Mouse (Mus musculus) heart, adult 18-20 months (tissue): ENCODE measurements around the gene Qrfp. TPM values are rescaled to one million over a fixed set of nuclear protein-coding genes. Genes with fewer than 3 reads are reported as not detected.

ENCODE experiments used
- DNase-seq, 2 experiments: peaks; one replicate each; pipeline ENCODE4 v3.0.0; 2021 to 2022; ENCODE audit warnings: mixed read lengths in 1 of 2
- total RNA-seq, 2 experiments: library from RNA; stranded (reverse); gene quantifications; 2 replicates each; pipeline ENCODE4 v1.2.3; 2021

The Qrfp gene
- total RNA-seq, 2 experiments from 2014 or later, result 0.10 TPM; not detected in 1

- DNase-seq, result peak in 1 of 2 experiments; percentile 48
Observed at GRCm38 (mm10) chr2:31815367-31815766, 5.0 kb upstream of the Qrfp start.

GRCm38 (mm10) chr2:31814699-31815098 lies 4.3 kb upstream of the Qrfp start:
- no peak for DNase-seq

- DNase-seq, result no peak
Observed at GRCm38 (mm10) chr2:31813641-31814040, 3.3 kb upstream of the Qrfp start.

DNA sequence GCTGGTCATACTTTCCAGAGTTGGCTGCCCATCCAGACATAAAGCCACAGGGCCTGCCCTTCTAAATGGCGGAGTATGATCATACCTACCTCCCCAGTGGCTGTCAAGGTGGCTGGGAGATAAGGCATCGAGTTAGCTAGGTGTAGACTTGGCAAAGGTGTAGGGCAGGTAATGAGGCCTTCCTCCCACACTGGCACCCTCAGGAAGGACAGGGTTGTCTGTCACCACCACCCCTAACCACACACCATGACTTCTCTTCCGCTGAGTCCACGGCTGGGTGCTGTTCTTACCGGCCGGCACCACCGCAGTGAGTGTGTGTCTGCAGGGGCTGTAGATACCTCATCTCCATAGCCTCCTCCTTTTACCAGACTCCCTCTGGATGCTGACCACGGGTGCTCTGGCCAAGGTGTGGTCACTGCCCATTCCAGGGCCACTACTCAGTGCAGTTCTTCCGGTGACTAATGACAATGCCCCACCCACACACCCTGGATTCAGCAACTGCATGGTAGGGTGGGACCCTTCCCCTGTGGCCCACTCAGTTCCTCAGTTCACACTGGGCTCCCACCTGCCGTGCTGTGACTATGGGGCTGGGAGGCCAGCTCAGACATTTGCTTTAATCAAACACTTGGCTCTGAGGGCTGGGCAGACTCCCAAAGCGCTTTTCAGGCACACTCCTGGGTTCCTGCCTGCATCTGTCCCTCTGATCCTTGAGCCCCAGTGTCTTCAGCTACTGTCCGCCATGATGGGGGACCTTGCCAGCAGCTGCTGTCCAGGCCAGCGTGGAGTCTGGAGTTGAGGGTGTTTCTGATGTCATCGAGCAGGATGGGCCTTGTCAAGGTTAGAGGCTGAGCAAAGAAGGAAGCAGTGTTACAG lies 942 bp upstream of the Qrfp start:
- DNase-seq, result no peak

DNA sequence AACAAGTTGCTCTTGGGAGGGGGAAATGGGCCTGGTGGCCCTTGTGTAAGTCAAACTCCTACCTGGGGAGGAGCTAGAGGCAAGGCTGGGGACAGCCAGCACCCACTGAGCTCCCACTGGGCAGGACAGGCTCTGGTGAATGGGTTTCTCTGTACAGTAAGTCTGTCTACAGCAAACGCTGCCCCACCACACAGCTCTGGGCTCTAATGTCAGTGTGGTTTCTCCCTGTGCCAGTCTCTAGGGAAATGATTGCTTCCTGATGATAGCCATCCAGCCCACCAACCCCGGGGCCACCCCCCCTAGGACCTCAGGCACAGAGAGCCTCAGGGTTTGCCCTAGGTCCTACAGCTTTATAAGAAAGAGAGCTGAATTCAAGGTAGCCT lies 1.0 kb downstream of the Qrfp start:
- DNase-seq, result no peak

- peak in 1 of 2 experiments; percentile 26 for DNase-seq
Observed at GRCm38 (mm10) chr2:31808410-31809357, 1.7 kb downstream of the Qrfp start.

DNA sequence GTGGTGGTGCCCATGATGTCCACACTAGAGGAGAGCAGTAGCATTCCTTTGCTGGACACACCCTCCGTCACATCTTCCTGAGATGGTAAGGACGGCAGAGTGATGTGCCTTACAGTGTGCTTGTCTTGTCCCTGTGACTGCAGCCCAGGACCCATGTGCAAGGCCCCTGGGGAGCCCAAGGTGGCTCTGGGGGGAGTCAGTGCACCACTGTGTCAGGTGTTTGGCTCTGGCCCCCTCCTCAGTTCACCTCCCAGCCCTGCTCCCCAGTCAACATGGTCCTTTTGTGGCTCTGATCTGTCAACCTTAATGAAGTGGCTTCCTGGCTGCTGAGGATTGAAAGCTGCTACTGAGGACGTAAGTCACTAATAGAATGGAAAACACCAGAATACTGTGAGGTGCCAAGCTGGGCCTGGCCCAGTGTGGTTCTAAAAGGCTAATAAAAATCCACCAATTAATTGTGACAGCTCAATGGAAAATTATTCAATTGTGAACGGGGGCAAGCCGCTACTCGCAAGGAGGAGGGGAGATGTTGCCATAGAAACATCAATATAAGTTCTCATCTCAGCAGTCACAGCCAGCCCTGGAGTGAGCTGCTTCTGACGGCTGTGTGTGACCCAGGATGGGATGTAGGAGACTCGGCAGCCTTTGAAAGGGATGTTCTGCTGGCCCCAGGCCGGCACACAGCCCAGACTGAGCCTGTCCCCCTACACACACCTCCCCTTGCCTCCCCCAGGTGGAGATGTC lies 3.6 kb downstream of the Qrfp start:
- DNase-seq, result no peak

DNA sequence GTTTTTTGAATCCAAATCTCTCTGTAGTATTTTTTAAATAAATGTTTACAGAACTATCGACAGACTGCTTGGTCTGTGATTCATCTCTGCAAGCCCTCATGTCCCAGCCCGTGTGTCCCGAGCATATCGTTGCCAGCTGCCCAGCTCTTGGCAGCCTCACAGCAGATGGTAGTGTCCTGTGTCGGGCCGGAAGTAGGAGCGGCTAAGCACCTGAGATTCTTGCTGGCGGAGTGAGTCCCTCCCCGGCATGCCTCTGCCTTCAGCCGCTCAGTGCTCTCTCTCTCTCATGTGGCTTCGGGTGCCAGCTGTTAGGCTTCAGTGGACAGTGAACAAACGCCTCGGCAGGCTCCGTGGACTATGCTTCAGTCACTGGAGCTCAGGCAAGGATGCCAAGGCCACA lies 6.9 kb downstream of the Qrfp start:
- no peak for DNase-seq

DNA sequence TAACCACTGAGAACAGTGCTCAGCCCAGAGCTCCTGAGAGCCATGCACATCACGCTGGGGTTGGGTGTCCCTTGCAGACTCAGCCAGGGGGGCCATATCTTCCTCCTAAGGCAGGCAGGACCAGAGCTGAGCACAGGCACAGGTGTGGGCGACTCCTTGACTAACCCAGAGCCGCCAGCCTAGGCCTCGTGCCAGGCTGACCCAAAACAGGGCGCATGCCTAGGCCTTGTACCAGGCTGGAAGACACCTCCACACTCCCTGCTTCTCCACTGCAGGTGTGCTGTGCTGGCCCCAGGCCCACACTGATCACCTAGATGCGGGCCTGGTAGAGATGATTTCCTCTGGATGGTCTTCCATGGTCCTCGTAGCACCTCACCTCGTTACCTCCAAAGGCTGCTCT lies 7.6 kb downstream of the Qrfp start:
- no peak for DNase-seq

DNA sequence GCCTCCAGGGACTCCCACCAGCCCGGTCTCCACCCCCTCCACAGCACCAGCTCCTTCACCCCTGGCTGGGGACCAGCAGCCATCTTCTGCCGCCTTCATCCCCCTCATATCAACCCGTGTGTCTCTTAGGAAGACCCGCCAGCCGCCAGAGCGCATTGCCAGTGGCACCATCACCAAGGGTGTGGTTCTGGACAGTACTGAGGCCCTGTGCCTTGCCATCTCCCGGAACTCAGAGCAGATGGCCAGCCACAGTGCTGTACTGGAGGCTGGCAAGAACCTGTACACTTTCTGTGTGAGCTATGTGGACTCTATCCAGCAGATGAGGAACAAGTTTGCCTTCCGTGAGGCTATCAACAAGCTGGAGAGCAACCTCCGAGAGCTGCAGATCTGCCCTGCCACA lies 9.0 kb downstream of the Qrfp start:
- DNase-seq, result no peak

GRCm38 (mm10) chr2:31796943-31797342 lies 13.4 kb downstream of the Qrfp start:
- DNase-seq, result no peak

DNA sequence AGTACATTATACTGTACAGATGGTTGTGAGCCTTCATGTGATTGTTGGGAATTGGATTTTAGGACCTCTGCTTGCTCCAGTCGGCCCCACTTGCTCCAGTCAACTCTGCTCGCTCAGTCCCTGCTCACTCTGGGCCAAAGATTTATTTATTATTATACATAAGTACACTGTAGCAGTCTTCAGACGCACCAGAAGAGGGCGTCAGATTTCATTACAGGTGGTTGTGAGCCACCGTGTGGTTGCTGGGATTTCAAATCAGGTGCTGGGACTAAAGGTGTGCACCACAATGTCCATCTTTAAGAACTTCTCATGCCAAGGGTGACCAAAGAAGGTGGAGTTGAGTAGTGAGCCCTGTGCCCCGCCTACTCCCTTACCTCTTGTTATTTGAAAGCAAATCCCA lies 17.8 kb downstream of the Qrfp start:
- no peak for DNase-seq

GRCm38 (mm10) chr2:31791260-31791659 lies 19.1 kb downstream of the Qrfp start:
- DNase-seq, result no peak

- no peak for DNase-seq
Observed at GRCm38 (mm10) chr2:31790728-31791251, 19.6 kb downstream of the Qrfp start.

DNA sequence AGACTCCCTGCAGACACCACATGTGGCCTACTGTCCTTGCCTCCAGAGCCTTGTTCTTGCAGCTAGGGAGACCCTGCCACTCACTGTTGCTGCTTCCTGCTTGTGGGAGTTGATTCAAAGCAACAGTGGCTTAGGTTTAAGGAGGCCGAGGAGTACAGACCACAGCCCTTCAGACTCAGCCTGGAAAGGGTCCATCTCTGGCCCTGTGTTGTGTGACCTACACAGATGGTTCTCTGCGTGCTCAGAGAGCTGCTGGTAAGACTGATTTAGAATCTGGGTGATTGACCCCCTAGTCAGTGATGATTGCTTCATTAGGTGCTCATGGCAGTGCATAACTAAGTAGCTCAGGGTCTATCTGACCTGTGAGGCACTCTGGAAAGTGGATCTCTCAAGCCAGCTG lies 21.2 kb downstream of the Qrfp start:
- no peak for DNase-seq

DNA sequence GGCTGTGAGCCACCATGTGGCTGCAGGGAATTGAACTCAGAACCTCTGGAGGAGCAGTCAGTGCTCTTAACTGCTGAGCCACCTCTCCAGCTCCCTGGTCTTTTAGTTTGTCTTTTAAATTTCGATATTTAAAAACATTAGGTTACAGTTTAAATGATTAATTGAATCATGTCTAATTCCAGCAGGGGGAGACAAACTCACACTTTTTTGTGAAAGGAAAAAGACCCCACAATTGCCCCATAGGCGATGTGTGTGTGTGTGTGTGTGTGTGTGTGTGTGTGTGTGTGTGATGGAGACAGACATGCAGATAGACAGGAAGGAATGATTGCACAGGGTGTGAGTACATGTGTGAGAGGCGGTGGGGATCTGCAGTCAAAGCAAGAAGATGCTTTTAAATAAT lies 22.2 kb downstream of the Qrfp start:
- no peak for DNase-seq

DNA sequence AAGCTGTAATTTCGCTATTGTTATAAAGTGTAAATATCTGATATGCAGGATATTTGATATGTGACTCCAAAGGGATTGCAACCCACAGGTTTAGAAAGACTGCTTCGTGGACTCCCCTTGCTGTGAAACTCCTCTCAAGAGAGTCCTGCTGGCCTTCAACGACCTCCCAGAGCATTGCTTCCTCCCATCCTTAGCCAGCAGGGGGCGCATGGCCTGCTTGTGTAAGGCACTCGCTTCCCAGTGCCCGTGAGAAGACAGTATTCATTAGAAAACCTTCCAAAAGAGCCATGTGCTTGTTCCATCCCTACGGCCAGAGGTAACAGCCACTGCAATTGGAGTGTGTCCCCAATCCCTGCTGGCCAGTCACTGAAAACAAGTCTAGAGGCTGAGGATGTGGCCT lies 23.4 kb downstream of the Qrfp start:
- peak; percentile 72 to 90 for DNase-seq

GRCm38 (mm10) chr2:31785074-31785473 lies 25.3 kb downstream of the Qrfp start:
- peak; percentile 83 to 90 for DNase-seq

DNA sequence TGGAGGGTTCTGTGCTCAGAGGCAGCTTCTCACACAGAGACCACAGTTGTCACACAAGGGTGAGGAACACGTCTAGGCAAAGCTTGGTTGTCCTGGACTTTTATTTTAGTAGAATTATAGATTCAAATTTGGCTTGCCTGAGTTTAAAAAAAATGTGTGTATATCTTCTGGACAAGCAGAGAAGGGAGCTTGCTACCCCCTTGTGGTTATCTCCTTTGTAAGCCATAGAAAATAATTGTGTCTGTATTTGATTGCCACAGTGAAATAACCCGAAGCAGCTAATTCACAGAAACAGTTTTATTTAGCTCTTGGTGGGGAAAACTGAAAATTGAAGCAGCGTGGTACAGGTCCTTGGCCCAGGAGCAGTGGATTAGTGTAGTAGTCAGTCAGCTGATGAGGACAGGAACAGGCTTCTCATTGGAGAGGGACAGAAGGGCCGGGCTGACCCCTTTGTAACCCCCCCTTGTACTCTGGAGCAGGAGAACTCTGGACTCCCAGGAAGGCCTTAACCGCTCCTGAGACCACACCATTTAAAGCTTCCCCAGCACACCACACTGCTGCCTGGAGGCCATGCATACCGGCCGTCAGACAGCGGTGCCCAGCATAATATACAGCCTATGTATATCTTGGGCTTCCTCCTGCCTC lies 27.3 kb downstream of the Qrfp start:
- no peak for DNase-seq

DNA sequence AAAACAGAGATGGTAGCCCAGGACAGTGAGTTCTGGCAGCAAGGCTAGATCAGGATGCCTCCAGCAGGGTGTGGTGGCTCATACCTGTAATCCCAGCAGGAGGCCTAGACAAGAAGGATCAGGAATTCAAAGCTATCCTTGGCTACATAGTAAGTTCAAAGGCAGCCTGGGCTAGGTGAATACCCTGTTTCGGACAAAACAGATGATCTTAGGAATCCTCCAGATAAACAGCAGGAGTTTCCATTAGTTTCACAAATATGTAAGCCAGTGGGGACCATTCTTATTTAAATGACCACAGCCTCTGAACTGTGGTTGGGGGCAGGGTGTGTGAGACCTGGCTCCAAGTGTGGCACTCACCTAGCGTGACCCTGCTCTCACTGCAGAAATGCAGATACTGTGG lies 31.1 kb downstream of the Qrfp start:
- DNase-seq, result no peak

DNA sequence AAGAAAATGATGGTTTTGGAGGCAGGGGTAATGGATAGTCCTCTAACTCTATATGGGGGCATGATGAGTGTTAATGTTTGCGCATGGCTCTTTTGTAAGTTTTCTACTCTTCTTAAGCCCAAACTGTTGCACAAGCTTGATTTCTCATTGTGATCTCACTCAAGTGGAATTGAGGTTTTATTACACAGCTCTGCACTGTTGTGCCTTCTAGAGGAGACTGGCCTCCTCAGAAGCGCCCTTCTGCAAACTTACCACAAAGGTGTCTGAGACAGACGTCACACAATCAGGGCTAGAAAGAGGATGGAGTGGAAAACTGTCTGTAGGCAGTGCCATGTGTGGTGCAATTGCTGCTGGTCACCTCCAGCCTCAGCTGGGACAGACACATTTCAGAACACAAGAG lies 33.9 kb downstream of the Qrfp start:
- DNase-seq, result no peak
